Mouse (Mus musculus): ENCODE measurements around the gene 3110009E18Rik. TPM values are rescaled to one million over a fixed set of nuclear protein-coding genes. Genes with fewer than 3 reads are reported as not detected.

3110009E18Rik gene
- polyA plus RNA-seq, 1 experiment from 2014 or later = 12.7 TPM

DNA sequence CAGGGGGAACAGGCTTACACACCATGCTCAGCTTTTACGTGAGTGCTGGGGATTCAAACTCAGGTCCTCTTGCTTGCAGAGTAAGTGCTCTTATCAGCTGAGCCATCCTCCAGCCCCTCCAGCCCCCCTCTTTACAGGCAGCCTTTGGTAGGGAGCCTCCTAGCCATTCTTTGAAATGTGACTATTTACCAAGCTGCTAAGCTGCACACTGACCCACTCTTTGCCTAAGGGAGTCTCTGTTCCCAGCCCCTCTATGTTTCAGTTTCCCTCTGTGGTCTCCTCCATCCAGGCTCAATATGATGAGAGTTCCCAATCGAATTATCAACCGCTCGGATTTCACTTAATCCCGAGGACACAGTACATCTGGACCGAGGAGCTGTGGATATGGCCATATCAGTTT, 65.2 kb downstream of the 3110009E18Rik start:
- Histone ChIP-seq H3K36me3 (no peaks in the 10 kb centered on the region), H3K4me1 (replicated peaks) (no peaks in the 10 kb centered on the region), H3K27ac (no peak overlapping the region), H3K9ac (no peak overlapping the region), H3K4me3 (replicated peaks) (no peak overlapping the region), H3K9me3 (replicated peaks) (no peaks in the 10 kb centered on the region), H3K27me3 (no peaks in the 10 kb centered on the region), H3K4me2 (no peak overlapping the region)
- DNase-seq (no peak), ATAC-seq (ENCODE audit: low read depth) (no peak)
- WGBS (ENCODE audit: insufficient replicate concordance) = 53% methylated on average over 6 of the region's 6 CpGs

DNA sequence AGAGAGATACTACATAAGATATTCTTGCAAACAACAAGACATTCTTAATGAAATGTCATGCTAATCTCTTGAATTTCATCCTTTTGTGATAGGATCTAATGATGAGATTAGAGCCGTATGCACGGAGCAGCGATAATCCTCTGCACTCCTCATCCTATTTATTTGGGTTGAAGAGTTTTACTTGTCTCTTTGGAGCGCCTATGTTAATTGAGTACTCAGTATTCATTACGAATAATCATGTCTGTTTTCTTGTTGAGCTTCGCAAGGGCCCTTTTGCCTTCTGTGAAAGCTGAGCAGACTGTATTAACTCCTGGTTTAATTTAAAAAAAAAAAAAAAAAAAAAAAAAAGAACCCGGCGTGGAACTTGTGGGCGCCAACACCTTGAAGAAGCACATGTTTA, 65.7 kb downstream of the 3110009E18Rik start:
- H3K4me2 ChIP-seq = no peak overlapping the region
- H3K4me3 ChIP-seq (replicated peaks) = no peak overlapping the region
- H3K27ac ChIP-seq = no peak overlapping the region
- ATAC-seq (ENCODE audit: low read depth) (no peak), DNase-seq (no peak)
- H3K9ac ChIP-seq = no peak overlapping the region
- H3K4me1 ChIP-seq (replicated peaks) = no peaks in the 10 kb centered on the region
- WGBS (ENCODE audit: insufficient replicate concordance) = 64% methylated on average over 9 of the region's 9 CpGs
- no peaks in the 10 kb centered on the region for H3K27me3 ChIP-seq
- H3K36me3 ChIP-seq = no peaks in the 10 kb centered on the region
- no peaks in the 10 kb centered on the region for H3K9me3 ChIP-seq (replicated peaks)

- H3K27ac ChIP-seq = no peak overlapping the region
- ATAC-seq (ENCODE audit: low read depth) (no peak), DNase-seq (no peak)
- H3K9ac ChIP-seq = no peak overlapping the region
- H3K9me3 ChIP-seq (replicated peaks) = no peaks in the 10 kb centered on the region
- no peaks in the 10 kb centered on the region for H3K4me1 ChIP-seq (replicated peaks)
- 74% methylated on average over 7 of the region's 7 CpGs for WGBS (ENCODE audit: insufficient replicate concordance)
- H3K4me2 ChIP-seq = no peak overlapping the region
- no peaks in the 10 kb centered on the region for H3K27me3 ChIP-seq
- H3K4me3 ChIP-seq (replicated peaks) = no peak overlapping the region
- H3K36me3 ChIP-seq = no peaks in the 10 kb centered on the region
These were observed 66.1 kb downstream of the 3110009E18Rik start for GRCm38 (mm10) chr1:120187059-120187458.

DNA sequence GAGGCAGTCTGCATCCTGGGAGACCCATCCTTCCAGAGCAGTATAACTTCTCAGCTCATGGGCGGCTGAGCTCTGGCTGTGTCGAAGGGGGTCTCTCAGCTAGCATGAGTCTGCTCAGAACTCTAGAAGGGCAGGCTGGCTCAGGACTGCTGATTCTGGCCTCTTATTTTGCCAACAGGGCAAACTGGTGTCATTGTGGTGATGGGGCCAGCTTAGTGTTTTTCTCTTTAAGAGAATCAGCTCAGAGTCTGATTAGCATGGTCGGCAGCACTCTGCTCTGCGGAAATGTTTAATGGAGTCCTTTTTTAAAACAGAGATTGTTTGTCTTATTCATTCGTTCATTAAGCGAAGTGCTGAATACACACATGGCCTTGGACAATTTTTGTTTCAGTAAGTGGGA, 68.2 kb downstream of the 3110009E18Rik start:
- Histone ChIP-seq H3K4me1 (replicated peaks) (no peaks in the 10 kb centered on the region), H3K27me3 (no peaks in the 10 kb centered on the region), H3K36me3 (no peaks in the 10 kb centered on the region), H3K4me2 (no peak overlapping the region), H3K27ac (no peak overlapping the region), H3K4me3 (replicated peaks) (no peak overlapping the region), H3K9ac (no peak overlapping the region), H3K9me3 (replicated peaks) (no peaks in the 10 kb centered on the region)
- DNase-seq (no peak), ATAC-seq (ENCODE audit: low read depth) (no peak)
- 78% methylated on average over 6 of the region's 6 CpGs for WGBS (ENCODE audit: insufficient replicate concordance)

DNA sequence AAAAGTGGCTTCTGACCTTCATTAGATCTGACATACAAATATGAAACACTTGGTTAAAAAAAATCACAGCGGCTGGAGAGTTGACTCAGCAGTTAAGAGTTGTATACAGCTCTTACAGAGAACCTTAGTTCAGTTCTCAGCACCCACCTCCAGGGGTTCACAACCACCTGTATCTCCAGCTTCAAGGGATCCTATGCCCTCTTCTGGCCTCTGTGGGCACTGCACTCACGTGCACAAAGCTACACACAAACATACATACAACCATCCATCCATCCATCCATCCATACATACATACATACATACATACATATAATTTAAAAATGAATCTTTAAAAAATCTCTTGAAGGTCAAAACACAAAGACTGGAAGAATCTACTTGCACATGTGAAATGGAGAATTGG, 69.3 kb downstream of the 3110009E18Rik start:
- ATAC-seq (ENCODE audit: low read depth) = no peak
- no peak overlapping the region for H3K9ac ChIP-seq
- no peaks in the 10 kb centered on the region for H3K27me3 ChIP-seq
- no peak overlapping the region for H3K4me2 ChIP-seq
- no peak overlapping the region for H3K4me3 ChIP-seq (replicated peaks)
- H3K27ac ChIP-seq = no peak overlapping the region
- no peak for DNase-seq
- H3K9me3 ChIP-seq (replicated peaks) = no peaks in the 10 kb centered on the region
- H3K36me3 ChIP-seq = no peaks in the 10 kb centered on the region
- H3K4me1 ChIP-seq (replicated peaks) = no peaks in the 10 kb centered on the region
- WGBS (ENCODE audit: insufficient replicate concordance) = 62% methylated on average over 2 of the region's 2 CpGs

GRCm38 (mm10) chr1:120190946-120191345, 70.0 kb downstream of the 3110009E18Rik start:
- no peaks in the 10 kb centered on the region for H3K9me3 ChIP-seq (replicated peaks)
- 71% methylated on average over 6 of the region's 6 CpGs for WGBS (ENCODE audit: insufficient replicate concordance)
- H3K9ac ChIP-seq = no peak overlapping the region
- no peaks in the 10 kb centered on the region for H3K4me1 ChIP-seq (replicated peaks)
- no peaks in the 10 kb centered on the region for H3K27me3 ChIP-seq
- H3K4me2 ChIP-seq = no peak overlapping the region
- H3K36me3 ChIP-seq = no peaks in the 10 kb centered on the region
- no peak overlapping the region for H3K4me3 ChIP-seq (replicated peaks)
- DNase-seq (no peak), ATAC-seq (ENCODE audit: low read depth) (no peak)
- H3K27ac ChIP-seq = no peak overlapping the region

DNA sequence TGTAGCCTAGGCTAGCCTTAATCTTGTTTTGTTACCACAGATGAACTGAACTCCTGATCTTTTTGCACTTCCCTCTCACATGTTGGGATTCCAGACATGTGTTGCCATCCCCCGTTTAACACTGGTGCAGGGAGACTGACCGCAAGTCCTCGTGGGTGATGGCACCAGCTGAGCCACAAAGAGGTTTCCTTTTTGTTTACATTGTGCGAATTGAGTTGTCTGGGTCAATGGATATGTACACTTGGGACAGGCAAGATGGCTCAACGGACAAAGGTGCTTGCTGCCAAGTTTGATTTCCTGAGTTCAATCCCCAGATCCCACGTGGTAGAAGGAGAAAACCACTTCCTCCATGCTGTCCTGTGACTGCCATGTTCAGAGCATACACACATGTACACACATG, 71.3 kb downstream of the 3110009E18Rik start:
- ATAC-seq (ENCODE audit: low read depth) (no peak), DNase-seq (no peak)
- 55% methylated on average over 6 of the region's 6 CpGs for WGBS (ENCODE audit: insufficient replicate concordance)

DNA sequence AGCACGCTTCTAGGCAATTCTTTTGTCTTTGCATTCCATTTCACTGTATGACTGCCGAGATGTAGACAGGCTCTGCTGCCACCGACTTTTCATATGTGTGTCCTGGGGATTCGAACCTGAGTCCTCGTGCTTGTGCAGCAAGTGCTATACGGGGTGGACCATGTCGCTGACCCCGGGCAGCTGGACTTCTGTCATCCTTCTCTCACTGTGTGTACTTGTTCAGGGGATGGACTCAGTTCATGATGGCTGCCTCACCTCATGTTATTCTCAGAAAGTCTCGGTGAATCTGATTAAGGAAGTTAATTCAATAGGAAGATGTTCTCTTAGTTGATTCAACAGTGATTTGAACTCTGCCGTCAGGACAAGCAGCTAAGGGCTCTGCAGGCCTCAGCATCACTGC, 72.6 kb downstream of the 3110009E18Rik start:
- no peaks in the 10 kb centered on the region for H3K9me3 ChIP-seq (replicated peaks)
- H3K27me3 ChIP-seq = no peaks in the 10 kb centered on the region
- H3K9ac ChIP-seq = no peak overlapping the region
- no peak overlapping the region for H3K4me2 ChIP-seq
- WGBS (ENCODE audit: insufficient replicate concordance) = 79% methylated on average over 10 of the region's 10 CpGs
- H3K36me3 ChIP-seq = no peaks in the 10 kb centered on the region
- no peak for ATAC-seq (ENCODE audit: low read depth)
- no peak overlapping the region for H3K27ac ChIP-seq
- H3K4me1 ChIP-seq (replicated peaks) = no peaks in the 10 kb centered on the region
- no peak overlapping the region for H3K4me3 ChIP-seq (replicated peaks)
- no peak for DNase-seq

More for the DNA sequence above, 71.3 kb downstream of the 3110009E18Rik start:
- H3K9ac ChIP-seq = no peak overlapping the region
- no peak overlapping the region for H3K4me2 ChIP-seq
- no peaks in the 10 kb centered on the region for H3K36me3 ChIP-seq
- no peak overlapping the region for H3K27ac ChIP-seq
- no peaks in the 10 kb centered on the region for H3K4me1 ChIP-seq (replicated peaks)
- H3K4me3 ChIP-seq (replicated peaks) = no peak overlapping the region
- H3K9me3 ChIP-seq (replicated peaks) = no peaks in the 10 kb centered on the region
- H3K27me3 ChIP-seq = no peaks in the 10 kb centered on the region

DNA sequence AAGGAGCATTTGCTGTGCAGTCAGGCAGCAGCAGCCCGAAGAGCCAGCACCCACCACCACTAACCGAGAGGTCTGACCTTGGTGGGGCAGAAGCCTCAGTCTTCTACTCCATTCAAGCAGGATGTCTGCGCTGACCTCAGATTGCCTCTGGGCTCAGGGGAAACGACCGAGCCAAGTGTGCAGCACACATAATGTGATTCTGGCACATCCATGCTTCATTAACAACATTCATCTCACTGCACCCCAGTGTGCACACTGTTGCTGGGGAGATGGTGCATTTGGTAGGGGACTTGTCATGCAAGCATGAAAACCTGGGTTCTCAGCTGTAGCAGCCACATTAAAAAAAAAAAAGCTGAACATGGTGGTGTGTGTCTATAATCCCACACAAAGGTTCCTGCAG, 75.0 kb downstream of the 3110009E18Rik start:
- DNase-seq (no peak), ATAC-seq (ENCODE audit: low read depth) (no peak)
- Histone ChIP-seq H3K27ac (no peak overlapping the region), H3K4me3 (replicated peaks) (no peak overlapping the region), H3K4me1 (replicated peaks) (no peaks in the 10 kb centered on the region), H3K9me3 (replicated peaks) (no peaks in the 10 kb centered on the region), H3K9ac (no peak overlapping the region), H3K4me2 (no peak overlapping the region), H3K27me3 (no peaks in the 10 kb centered on the region), H3K36me3 (no peaks in the 10 kb centered on the region)
- 49% methylated on average over 5 of the region's 5 CpGs for WGBS (ENCODE audit: insufficient replicate concordance)

GRCm38 (mm10) chr1:120196724-120197123, 75.7 kb downstream of the 3110009E18Rik start:
- H3K27ac ChIP-seq = no peak overlapping the region

GRCm38 (mm10) chr1:120197189-120197588, 76.2 kb downstream of the 3110009E18Rik start:
- no peak overlapping the region for H3K4me3 ChIP-seq (replicated peaks)

More at GRCm38 (mm10) chr1:120196724-120197123, 75.7 kb downstream of the 3110009E18Rik start:
- Histone ChIP-seq H3K4me1 (replicated peaks) (no peaks in the 10 kb centered on the region), H3K36me3 (no peaks in the 10 kb centered on the region), H3K9me3 (replicated peaks) (no peaks in the 10 kb centered on the region), H3K4me3 (replicated peaks) (no peak overlapping the region), H3K4me2 (no peak overlapping the region), H3K9ac (no peak overlapping the region), H3K27me3 (no peaks in the 10 kb centered on the region)
- no peak for DNase-seq
- 68% methylated on average over 2 of the region's 2 CpGs for WGBS (ENCODE audit: insufficient replicate concordance)
- ATAC-seq (ENCODE audit: low read depth) = no peak

DNA sequence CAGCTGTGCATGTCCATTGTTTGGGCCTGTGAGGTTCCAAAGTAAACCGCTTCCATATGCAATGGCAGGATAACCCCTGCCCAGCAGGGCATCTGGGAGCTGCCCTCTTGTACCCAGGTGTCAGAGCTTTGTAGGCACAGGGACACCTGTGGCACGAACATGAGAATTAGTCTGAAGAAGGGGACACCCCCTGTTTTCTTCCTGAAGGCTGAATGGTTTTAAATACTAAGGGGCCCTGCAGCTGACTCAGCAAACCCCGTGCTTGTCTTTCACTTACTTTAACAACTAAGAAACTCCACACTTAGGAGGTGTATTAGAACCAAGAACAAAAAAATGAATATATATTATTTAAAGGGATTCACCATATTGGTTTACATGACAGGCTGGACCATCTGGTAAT, 77.2 kb downstream of the 3110009E18Rik start:
- no peak overlapping the region for H3K4me3 ChIP-seq (replicated peaks)
- H3K4me2 ChIP-seq = no peak overlapping the region
- H3K4me1 ChIP-seq (replicated peaks) = no peaks in the 10 kb centered on the region
- no peak overlapping the region for H3K9ac ChIP-seq
- H3K9me3 ChIP-seq (replicated peaks) = no peaks in the 10 kb centered on the region
- H3K27ac ChIP-seq = no peak overlapping the region
- H3K27me3 ChIP-seq = no peaks in the 10 kb centered on the region
- no peaks in the 10 kb centered on the region for H3K36me3 ChIP-seq
- DNase-seq = no peak
- ATAC-seq (ENCODE audit: low read depth) = no peak
- WGBS (ENCODE audit: insufficient replicate concordance) = 57% methylated on average over 3 of the region's 3 CpGs

More at GRCm38 (mm10) chr1:120197189-120197588, 76.2 kb downstream of the 3110009E18Rik start:
- ATAC-seq (ENCODE audit: low read depth) = no peak
- H3K36me3 ChIP-seq = no peaks in the 10 kb centered on the region
- no peaks in the 10 kb centered on the region for H3K27me3 ChIP-seq
- DNase-seq = peak; percentile 23
- no peak overlapping the region for H3K27ac ChIP-seq
- H3K9me3 ChIP-seq (replicated peaks) = no peaks in the 10 kb centered on the region
- H3K4me1 ChIP-seq (replicated peaks) = no peaks in the 10 kb centered on the region
- WGBS (ENCODE audit: insufficient replicate concordance) = 9% methylated on average over 5 of the region's 5 CpGs
- no peak overlapping the region for H3K9ac ChIP-seq
- no peak overlapping the region for H3K4me2 ChIP-seq

Measured in liver, embryonic 13.5 days (tissue).